Mouse (Mus musculus): ENCODE results near the gene Olfr552. TPM values are rescaled to one million over a fixed set of nuclear protein-coding genes. Genes with fewer than 3 reads are reported as not detected.

Olfr552 gene
- not detected in 2 replicates for polyA plus RNA-seq (2012; rRNA removed)

DNA sequence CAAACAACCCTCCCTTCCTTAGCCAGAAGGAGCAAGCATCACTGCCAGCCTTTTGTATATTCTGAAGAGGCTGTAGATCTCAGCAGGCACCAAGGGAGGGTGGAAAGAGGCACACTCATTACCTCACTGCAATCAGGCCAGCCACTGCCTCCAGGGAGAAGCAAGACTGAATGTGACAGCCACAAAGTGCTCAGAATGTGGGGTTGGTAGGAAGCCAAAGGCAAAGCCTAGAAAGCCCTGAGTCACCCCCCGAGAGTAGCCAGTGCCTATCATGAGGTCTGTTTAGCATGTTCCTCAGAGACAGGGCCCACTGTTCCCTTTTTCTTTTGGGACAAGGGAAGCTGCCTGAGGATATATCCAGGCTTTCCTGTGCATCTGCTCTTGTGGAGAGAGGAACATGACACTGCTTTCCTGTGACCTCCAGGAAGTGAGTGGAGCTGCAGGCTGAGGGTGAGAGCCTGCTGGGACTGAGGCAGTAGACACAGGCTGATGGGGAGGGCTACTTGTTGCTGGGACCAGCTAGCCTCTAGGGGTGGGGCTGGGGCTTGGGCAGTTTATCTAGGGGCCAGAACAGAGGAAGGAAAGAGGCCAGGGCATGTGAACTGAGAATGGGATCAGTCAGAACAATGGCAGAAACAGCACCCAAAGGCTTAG, at the start of gene Olfr552:
Olfr552 (plus strand) TSS at position 393 of the 654 bp plus-strand sequence.
- TF ChIP-seq CTCF (IDR thresholded peaks at IDR 0.05; ENCODE audit: control insufficient read depth, insufficient read depth, insufficient replicate concordance, low read depth, low read length) (no peak), POLR2A (IDR thresholded peaks at IDR 0.05; ENCODE audit: control insufficient read depth, low read depth, low read length) (no peak)
- H3K27ac ChIP-seq (ENCODE audit: control insufficient read depth, insufficient read depth, low read depth, low read length) = no peak within 1 kb of the TSS
- H3K4me1 ChIP-seq (ENCODE audit: control insufficient read depth, insufficient read depth, low read length) = no peaks in the 10 kb centered on the region
- H3K27me3 ChIP-seq (ENCODE audit: control insufficient read depth, insufficient read depth, low read length) = no peaks in the 10 kb centered on the region
- H3K4me3 ChIP-seq (ENCODE audit: control insufficient read depth, low read depth, low read length) = no peak within 1 kb of the TSS
- no peaks in the 10 kb centered on the region for H3K36me3 ChIP-seq (ENCODE audit: control insufficient read depth, insufficient read depth, low read length)

DNA sequence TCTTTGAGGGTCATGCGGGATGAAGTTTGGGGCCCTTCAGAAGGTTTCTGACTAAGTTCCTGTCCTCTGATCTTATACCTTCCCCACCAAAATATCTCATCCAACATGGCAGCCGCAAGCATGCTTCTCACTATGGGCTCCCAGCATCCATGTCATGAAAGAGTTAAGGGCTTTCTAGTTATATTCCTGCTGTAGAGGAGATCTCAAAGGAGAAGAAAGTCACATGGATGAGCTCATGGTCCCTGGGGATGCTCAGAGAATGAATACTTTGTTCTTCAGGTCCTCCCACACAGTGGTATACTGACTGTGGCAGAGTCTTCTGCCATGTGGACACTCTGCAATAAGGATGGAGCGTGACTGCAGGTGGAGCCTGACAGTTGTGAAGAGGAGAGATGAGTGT, 48.0 kb upstream of the Olfr552 start, which contains the start of gene Olfr549:
Olfr549 (plus strand) TSS at position 301 of the 400 bp plus-strand sequence.
- TF ChIP-seq POLR2A (IDR thresholded peaks at IDR 0.05; ENCODE audit: control insufficient read depth, low read depth, low read length) (no peak), CTCF (IDR thresholded peaks at IDR 0.05; ENCODE audit: control insufficient read depth, insufficient read depth, insufficient replicate concordance, low read depth, low read length) (no peak)
- Histone ChIP-seq H3K4me1 (ENCODE audit: control insufficient read depth, insufficient read depth, low read length) (no peaks in the 10 kb centered on the region), H3K36me3 (ENCODE audit: control insufficient read depth, insufficient read depth, low read length) (no peaks in the 10 kb centered on the region), H3K27ac (ENCODE audit: control insufficient read depth, insufficient read depth, low read depth, low read length) (no peak within 1 kb of the TSS), H3K4me3 (ENCODE audit: control insufficient read depth, low read depth, low read length) (no peak within 1 kb of the TSS), H3K27me3 (ENCODE audit: control insufficient read depth, insufficient read depth, low read length) (no peaks in the 10 kb centered on the region)

DNA sequence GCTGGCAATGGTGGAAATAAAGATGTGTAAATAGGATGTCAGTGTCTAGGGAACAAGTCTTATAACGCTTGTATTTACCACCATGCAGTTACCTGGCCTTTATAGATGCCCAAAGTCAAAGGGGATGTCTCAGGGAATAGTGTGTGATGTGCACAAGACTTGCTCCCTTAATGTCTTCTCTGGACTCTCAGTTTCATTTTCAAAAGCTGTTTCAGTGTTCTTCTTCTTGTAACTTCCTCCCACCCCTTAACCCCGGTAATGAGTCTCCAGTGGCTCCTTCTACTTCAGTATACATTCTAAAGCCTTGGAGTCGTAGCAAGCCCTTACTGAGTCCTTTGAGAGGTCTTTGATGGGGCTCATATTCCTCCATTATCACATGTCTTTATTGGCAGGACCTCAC, 44.3 kb upstream of the Olfr552 start:
- H3K36me3 ChIP-seq (ENCODE audit: control insufficient read depth, insufficient read depth, low read length) = no peaks in the 10 kb centered on the region
- H3K27ac ChIP-seq (ENCODE audit: control insufficient read depth, insufficient read depth, low read depth, low read length) = no peak overlapping the region
- H3K4me3 ChIP-seq (ENCODE audit: control insufficient read depth, low read depth, low read length) = no peak overlapping the region
- H3K4me1 ChIP-seq (ENCODE audit: control insufficient read depth, insufficient read depth, low read length) = no peaks in the 10 kb centered on the region
- no peaks in the 10 kb centered on the region for H3K27me3 ChIP-seq (ENCODE audit: control insufficient read depth, insufficient read depth, low read length)
- TF ChIP-seq POLR2A (IDR thresholded peaks at IDR 0.05; ENCODE audit: control insufficient read depth, low read depth, low read length) = no peak
- TF ChIP-seq CTCF (IDR thresholded peaks at IDR 0.05; ENCODE audit: control insufficient read depth, insufficient read depth, insufficient replicate concordance, low read depth, low read length) = no peak

DNA sequence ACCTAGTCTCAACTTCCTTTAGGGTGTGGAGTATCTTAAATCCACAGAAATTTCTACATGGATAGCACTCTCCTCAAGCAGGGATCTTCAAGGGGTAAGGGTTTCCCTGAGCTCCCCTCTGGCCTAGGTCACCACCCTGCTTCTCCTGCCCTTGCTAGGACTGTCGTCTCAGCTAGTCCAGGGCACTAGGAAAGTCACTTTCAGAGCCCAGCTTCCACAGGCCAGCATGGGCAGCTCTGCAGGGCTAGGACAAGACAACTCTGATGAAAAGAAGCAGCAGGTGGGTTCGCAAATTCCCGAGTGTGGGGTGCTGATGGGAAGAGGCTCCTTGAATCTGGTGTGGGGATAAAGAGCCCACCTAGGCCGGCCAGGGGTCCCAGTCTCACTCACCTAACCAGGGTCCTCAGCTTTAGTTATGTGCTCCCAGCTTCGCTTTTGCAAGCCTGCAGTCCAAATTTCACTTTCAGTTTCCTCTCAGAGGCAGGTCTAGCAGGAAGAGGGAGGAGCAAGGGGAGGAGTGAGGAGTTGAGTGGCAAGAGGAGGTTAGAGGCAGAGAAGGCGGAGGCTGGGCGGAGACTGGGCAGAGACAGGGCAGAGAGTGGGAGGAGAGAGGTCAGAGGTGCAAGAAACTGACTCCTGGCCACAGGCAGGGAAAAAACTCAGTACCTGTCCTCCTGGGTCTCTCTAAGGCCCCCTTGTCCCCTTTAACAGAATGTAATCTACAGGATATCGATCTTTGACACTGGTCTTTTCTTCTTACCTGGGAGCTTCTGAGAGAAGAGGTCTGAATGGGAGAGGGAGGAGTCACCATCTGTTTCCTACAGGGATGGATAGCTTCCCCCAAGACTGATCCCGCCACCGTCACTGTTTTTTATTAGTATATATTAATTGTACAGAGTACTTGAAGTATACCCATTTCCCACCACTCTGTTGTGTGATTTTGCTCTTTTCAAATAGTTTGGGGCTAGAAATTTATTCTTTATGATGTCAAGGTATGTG, 32.3 kb upstream of the Olfr552 start, which contains the start of gene Trim21:
Trim21 (minus strand) TSS at position 488 of the 999 bp plus-strand sequence.
- H3K4me3 ChIP-seq (ENCODE audit: control insufficient read depth, low read depth, low read length) = peak within 1 kb of the TSS; percentile 87
- no peaks in the 10 kb centered on the region for H3K4me1 ChIP-seq (ENCODE audit: control insufficient read depth, insufficient read depth, low read length)
- 0 out of 2 replicates have a peak within 1 kb of the TSS, but pooled peaks have one; percentile 13 for H3K27ac ChIP-seq (ENCODE audit: control insufficient read depth, insufficient read depth, low read depth, low read length)
- H3K36me3 ChIP-seq (ENCODE audit: control insufficient read depth, insufficient read depth, low read length) = no peaks in the 10 kb centered on the region
- no peaks in the 10 kb centered on the region for H3K27me3 ChIP-seq (ENCODE audit: control insufficient read depth, insufficient read depth, low read length)
- TF ChIP-seq POLR2A (IDR thresholded peaks at IDR 0.05; ENCODE audit: control insufficient read depth, low read depth, low read length) (no peak), CTCF (IDR thresholded peaks at IDR 0.05; ENCODE audit: control insufficient read depth, insufficient read depth, insufficient replicate concordance, low read depth, low read length) (no peak)

DNA sequence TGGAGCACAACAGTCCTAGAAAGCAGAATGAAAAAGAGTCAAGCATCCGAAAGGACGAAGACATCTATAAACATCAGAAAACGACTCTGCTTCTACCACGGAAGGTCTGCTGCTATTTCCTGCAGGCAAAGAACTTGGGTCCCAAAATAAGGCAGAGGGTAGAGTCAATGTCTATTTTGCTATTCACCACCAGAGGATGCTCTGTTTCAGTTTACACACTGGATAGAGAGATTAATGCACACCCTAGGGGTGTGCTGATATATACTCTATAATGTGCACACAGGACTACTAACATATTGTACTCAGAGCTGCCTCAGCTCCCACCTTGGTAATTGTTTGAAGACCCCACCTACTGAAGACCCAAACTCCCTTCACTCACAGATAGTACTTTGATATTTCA, 31.4 kb upstream of the Olfr552 start:
- Histone ChIP-seq H3K36me3 (ENCODE audit: control insufficient read depth, insufficient read depth, low read length) (no peaks in the 10 kb centered on the region), H3K4me3 (ENCODE audit: control insufficient read depth, low read depth, low read length) (no peak overlapping the region), H3K4me1 (ENCODE audit: control insufficient read depth, insufficient read depth, low read length) (no peaks in the 10 kb centered on the region), H3K27me3 (ENCODE audit: control insufficient read depth, insufficient read depth, low read length) (no peaks in the 10 kb centered on the region), H3K27ac (ENCODE audit: control insufficient read depth, insufficient read depth, low read depth, low read length) (no peak overlapping the region)
- TF ChIP-seq POLR2A (IDR thresholded peaks at IDR 0.05; ENCODE audit: control insufficient read depth, low read depth, low read length) (no peak), CTCF (IDR thresholded peaks at IDR 0.05; ENCODE audit: control insufficient read depth, insufficient read depth, insufficient replicate concordance, low read depth, low read length) (no peak)

DNA sequence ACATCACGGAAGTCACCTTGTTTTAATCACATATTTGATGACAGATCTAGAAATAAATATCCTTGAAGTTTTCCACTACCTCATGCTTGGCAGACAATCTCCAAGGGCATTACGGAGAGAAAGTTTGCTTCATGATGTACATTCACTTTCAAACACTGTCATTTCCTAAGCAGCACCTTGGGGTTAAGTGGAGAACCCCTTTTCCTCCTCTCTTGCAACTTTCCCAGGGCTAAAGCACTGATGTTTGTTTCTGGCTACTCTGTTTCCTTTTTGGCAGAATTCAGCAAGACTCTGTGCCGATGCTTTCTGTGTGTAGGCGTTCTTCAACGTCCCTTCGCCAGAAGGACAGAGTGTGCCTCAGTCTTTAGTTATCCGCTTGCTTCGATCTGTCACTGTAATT, 26.4 kb upstream of the Olfr552 start, which contains the start of gene Olfr550:
Olfr550 (plus strand) TSS at position 301 of the 400 bp plus-strand sequence.
- Histone ChIP-seq H3K27ac (ENCODE audit: control insufficient read depth, insufficient read depth, low read depth, low read length) (no peak within 1 kb of the TSS), H3K4me1 (ENCODE audit: control insufficient read depth, insufficient read depth, low read length) (no peaks in the 10 kb centered on the region), H3K27me3 (ENCODE audit: control insufficient read depth, insufficient read depth, low read length) (no peaks in the 10 kb centered on the region), H3K36me3 (ENCODE audit: control insufficient read depth, insufficient read depth, low read length) (no peaks in the 10 kb centered on the region), H3K4me3 (ENCODE audit: control insufficient read depth, low read depth, low read length) (no peak within 1 kb of the TSS)
- TF ChIP-seq POLR2A (IDR thresholded peaks at IDR 0.05; ENCODE audit: control insufficient read depth, low read depth, low read length) (no peak), CTCF (IDR thresholded peaks at IDR 0.05; ENCODE audit: control insufficient read depth, insufficient read depth, insufficient replicate concordance, low read depth, low read length) (no peak)

Data from testis, adult 2 months (tissue).